Mouse (Mus musculus): ENCODE data around the gene Olfr33. TPM values are rescaled to one million over a fixed set of nuclear protein-coding genes. Genes with fewer than 3 reads are reported as not detected.

Olfr33 gene
- polyA plus RNA-seq, 1 experiment = 0.47 TPM

DNA sequence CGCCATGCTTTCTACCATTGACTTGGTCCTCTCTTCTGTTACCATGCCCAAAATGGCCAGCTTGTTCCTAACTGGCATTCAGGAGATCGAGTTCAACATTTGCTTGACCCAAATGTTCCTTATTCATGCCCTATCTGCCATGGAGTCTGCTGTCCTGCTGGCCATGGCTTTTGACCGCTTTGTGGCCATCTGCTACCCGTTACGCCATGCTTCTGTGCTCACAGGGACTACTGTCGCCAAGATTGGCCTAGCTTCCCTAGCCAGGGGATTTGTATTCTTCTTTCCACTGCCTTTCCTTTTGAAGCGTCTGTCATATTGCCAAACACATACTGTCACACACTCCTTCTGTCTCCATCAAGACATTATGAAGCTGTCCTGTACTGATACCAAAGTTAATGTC lies 20.4 kb downstream of the Olfr33 start:
- no peak overlapping the region for H3K4me3 ChIP-seq (ENCODE audit: control insufficient read depth, low read depth, low read length)
- no peak for TF ChIP-seq CTCF (IDR thresholded peaks at IDR 0.05; ENCODE audit: control insufficient read depth, insufficient read depth, insufficient replicate concordance, low read depth, low read length)
- no peak for TF ChIP-seq POLR2A (IDR thresholded peaks at IDR 0.05; ENCODE audit: control insufficient read depth, low read depth, low read length)
- H3K4me1 ChIP-seq (ENCODE audit: control insufficient read depth, insufficient read depth, low read length) = no peaks in the 10 kb centered on the region
- H3K27me3 ChIP-seq (ENCODE audit: control insufficient read depth, insufficient read depth, low read length) = no peaks in the 10 kb centered on the region
- H3K36me3 ChIP-seq (ENCODE audit: control insufficient read depth, insufficient read depth, low read length) = no peaks in the 10 kb centered on the region
- H3K27ac ChIP-seq (ENCODE audit: control insufficient read depth, insufficient read depth, low read depth, low read length) = no peak overlapping the region

DNA sequence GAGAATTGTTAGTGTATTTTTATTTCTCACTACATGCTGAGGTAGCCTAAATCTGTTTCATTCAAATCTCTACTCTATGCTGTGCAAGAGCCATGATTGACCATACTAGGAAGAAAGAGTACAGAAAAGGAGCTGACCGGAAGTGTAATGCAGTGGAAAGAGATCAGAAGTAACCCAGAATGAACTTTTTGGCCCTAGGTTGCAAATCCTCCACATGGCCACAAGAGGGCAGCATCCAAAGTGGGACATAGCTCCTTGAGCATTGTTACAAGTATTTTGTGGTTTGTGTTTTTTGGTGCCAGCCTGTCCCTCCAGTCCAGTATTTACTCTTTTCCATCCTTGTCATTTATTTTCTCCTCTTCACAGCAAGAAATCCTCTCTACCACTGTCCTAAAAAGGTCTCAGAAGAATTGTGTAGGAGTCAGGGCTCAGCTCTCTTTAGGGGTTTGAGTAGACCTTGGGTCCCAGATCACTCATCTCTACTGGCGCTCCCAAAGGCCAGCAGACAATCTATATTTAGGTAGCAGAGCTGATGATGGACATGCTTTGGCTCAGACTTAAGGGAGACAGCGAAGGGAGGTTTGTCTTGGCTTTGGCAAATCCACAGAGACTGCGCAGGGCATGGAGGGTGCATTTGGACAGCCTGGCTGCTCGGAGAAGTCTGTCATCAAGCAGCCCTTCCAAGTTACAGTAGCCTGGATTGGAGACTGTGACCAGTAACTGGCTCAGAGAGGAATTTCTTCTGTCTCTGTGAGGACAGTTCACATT lies 23.3 kb downstream of the Olfr33 start, which contains the start of gene Olfr557:
Olfr557 (plus strand) TSS at position 553 of the 768 bp plus-strand sequence.
- H3K4me3 ChIP-seq (ENCODE audit: control insufficient read depth, low read depth, low read length) = no peak within 1 kb of the TSS
- H3K27ac ChIP-seq (ENCODE audit: control insufficient read depth, insufficient read depth, low read depth, low read length) = no peak within 1 kb of the TSS
- no peaks in the 10 kb centered on the region for H3K4me1 ChIP-seq (ENCODE audit: control insufficient read depth, insufficient read depth, low read length)
- no peaks in the 10 kb centered on the region for H3K27me3 ChIP-seq (ENCODE audit: control insufficient read depth, insufficient read depth, low read length)
- TF ChIP-seq POLR2A (IDR thresholded peaks at IDR 0.05; ENCODE audit: control insufficient read depth, low read depth, low read length) (no peak), CTCF (IDR thresholded peaks at IDR 0.05; ENCODE audit: control insufficient read depth, insufficient read depth, insufficient replicate concordance, low read depth, low read length) (peak; percentile 40; the same call in 1 of the 2 replicates)
- H3K36me3 ChIP-seq (ENCODE audit: control insufficient read depth, insufficient read depth, low read length) = no peaks in the 10 kb centered on the region

DNA sequence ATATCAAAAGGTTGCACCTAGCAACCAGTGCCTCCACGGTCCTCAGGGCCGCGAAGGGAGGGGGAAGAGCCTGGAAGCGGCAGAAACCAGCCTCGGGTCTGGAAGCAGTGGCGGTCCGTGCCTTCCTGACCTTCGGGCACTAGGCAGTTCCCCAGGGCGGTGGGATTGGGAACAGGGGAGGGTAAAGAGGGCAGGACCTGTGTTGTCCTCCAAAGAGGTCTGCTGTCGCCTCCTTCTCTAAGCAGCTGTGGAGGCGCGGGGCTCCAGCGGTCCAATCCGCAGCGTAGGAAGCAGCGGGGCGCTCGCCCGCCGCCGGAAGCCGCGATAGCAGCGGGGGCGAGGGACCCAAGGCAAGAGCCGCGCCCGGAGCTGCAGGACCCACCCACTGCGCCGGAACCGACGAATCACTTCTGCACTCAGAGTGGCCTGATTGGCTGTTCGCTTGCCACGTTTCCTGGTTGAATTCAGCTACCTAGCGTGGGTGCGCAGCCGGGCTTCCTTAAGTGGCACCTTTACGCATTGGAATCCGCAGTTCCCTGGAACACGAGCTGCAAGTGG lies 31.8 kb downstream of the Olfr33 start, which contains the start of gene Trim68:
Trim68 (minus strand) TSS at position 384 of the 558 bp plus-strand sequence.
- peak within 1 kb of the TSS; percentile 95 for H3K4me3 ChIP-seq (ENCODE audit: control insufficient read depth, low read depth, low read length)
- H3K4me1 ChIP-seq (ENCODE audit: control insufficient read depth, insufficient read depth, low read length) = peaks cover 6% of the 10 kb centered on the region
- H3K36me3 ChIP-seq (ENCODE audit: control insufficient read depth, insufficient read depth, low read length) = no peaks in the 10 kb centered on the region
- H3K27me3 ChIP-seq (ENCODE audit: control insufficient read depth, insufficient read depth, low read length) = no peaks in the 10 kb centered on the region
- TF ChIP-seq POLR2A (IDR thresholded peaks at IDR 0.05; ENCODE audit: control insufficient read depth, low read depth, low read length) = peak; percentile 53; the same call in 1 of the 2 replicates
- no peak for TF ChIP-seq CTCF (IDR thresholded peaks at IDR 0.05; ENCODE audit: control insufficient read depth, insufficient read depth, insufficient replicate concordance, low read depth, low read length)
- peak within 1 kb of the TSS; percentile 85 for H3K27ac ChIP-seq (ENCODE audit: control insufficient read depth, insufficient read depth, low read depth, low read length)

DNA sequence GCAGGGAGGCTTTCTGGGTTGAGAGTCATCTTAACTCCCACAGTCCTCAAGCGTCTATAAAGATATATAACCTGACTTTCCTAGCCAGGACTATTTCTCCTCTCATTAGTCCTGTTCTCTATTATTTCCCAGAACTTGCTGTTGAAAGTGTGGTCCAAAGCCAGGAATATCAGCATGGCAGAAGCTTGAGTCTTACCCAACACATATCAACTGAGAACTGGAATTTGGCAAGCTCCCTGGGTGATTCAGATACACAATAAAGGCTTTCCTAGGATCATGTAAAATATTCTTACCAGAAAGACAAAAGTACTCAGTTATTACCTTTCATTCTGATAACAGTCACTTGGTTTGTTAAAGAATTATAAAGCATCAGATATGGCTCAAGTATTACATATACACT lies 37.0 kb downstream of the Olfr33 start:
- H3K27ac ChIP-seq (ENCODE audit: control insufficient read depth, insufficient read depth, low read depth, low read length) = no peak overlapping the region
- no peaks in the 10 kb centered on the region for H3K36me3 ChIP-seq (ENCODE audit: control insufficient read depth, insufficient read depth, low read length)
- TF ChIP-seq CTCF (IDR thresholded peaks at IDR 0.05; ENCODE audit: control insufficient read depth, insufficient read depth, insufficient replicate concordance, low read depth, low read length) (no peak), POLR2A (IDR thresholded peaks at IDR 0.05; ENCODE audit: control insufficient read depth, low read depth, low read length) (no peak)
- peaks cover 2% of the 10 kb centered on the region for H3K4me1 ChIP-seq (ENCODE audit: control insufficient read depth, insufficient read depth, low read length)
- no peak overlapping the region for H3K4me3 ChIP-seq (ENCODE audit: control insufficient read depth, low read depth, low read length)
- no peaks in the 10 kb centered on the region for H3K27me3 ChIP-seq (ENCODE audit: control insufficient read depth, insufficient read depth, low read length)

DNA sequence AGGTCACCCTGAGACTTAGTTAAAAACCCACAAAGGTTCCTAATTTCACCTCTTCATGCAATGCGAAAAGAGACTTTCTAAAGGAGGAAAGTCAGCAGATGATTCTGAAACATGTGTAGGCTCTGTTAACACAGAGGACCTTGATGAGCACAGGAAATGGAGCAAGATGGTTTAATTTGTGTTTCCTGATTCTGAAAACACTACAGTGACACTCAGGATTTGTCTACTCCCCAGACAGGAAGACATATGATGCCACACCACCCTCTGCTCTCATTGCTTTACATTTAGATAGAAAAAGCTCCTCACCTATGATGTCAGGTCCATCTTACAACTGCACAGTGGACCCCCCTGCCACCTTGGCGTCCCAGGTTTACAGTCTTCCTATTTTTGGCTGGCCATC lies 42.6 kb downstream of the Olfr33 start:
- TF ChIP-seq CTCF (IDR thresholded peaks at IDR 0.05; ENCODE audit: control insufficient read depth, insufficient read depth, insufficient replicate concordance, low read depth, low read length) (no peak), POLR2A (IDR thresholded peaks at IDR 0.05; ENCODE audit: control insufficient read depth, low read depth, low read length) (no peak)
- Histone ChIP-seq H3K27ac (ENCODE audit: control insufficient read depth, insufficient read depth, low read depth, low read length) (no peak overlapping the region), H3K4me3 (ENCODE audit: control insufficient read depth, low read depth, low read length) (no peak overlapping the region), H3K36me3 (ENCODE audit: control insufficient read depth, insufficient read depth, low read length) (no peaks in the 10 kb centered on the region), H3K4me1 (ENCODE audit: control insufficient read depth, insufficient read depth, low read length) (no peaks in the 10 kb centered on the region), H3K27me3 (ENCODE audit: control insufficient read depth, insufficient read depth, low read length) (no peaks in the 10 kb centered on the region)

DNA sequence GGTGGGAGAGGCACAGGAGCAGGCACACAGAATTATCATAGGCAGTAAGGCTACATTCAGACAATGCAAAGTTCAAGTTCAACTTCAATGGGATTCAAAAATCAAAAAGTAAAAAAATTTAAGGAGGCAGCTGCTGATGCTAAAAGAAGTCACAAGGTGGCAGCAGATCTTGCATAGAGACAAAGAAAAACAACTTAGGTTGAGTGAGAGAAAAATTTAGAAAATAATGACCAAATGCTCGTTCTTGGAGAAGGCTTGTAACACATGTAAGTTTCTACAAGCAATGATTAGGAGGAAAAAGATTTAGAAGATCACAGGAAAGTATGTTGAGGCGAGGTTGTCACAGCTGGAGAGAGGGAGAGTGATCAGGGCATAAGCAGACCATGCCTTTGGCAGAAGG lies 53.5 kb downstream of the Olfr33 start:
- Histone ChIP-seq H3K27ac (ENCODE audit: control insufficient read depth, insufficient read depth, low read depth, low read length) (no peak overlapping the region), H3K4me1 (ENCODE audit: control insufficient read depth, insufficient read depth, low read length) (no peaks in the 10 kb centered on the region), H3K4me3 (ENCODE audit: control insufficient read depth, low read depth, low read length) (no peak overlapping the region), H3K27me3 (ENCODE audit: control insufficient read depth, insufficient read depth, low read length) (no peaks in the 10 kb centered on the region), H3K36me3 (ENCODE audit: control insufficient read depth, insufficient read depth, low read length) (no peaks in the 10 kb centered on the region)
- TF ChIP-seq CTCF (IDR thresholded peaks at IDR 0.05; ENCODE audit: control insufficient read depth, insufficient read depth, insufficient replicate concordance, low read depth, low read length) (no peak), POLR2A (IDR thresholded peaks at IDR 0.05; ENCODE audit: control insufficient read depth, low read depth, low read length) (no peak)

DNA sequence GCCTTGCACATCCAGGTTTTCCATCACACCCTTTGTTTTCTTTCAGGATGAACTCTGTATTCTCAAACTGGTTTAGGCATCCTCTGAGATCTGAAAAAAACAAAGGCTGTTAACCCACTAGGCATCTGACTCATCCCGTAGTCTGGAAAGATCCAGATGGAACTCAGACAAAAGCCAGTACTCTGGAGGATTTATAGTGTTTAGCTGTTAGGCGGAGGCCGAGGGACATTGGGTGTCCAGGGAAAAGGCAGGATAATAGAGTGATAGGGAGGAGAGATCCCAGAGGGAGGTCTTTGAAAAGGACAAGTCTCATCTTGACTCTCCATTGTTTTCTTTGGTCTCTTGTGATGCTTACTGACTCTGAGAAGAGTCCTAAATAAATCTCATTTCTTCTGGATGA lies 54.3 kb downstream of the Olfr33 start, which contains the start of gene Olfr556:
Olfr556 (plus strand) TSS at position 301 of the 400 bp plus-strand sequence.
- no peaks in the 10 kb centered on the region for H3K4me1 ChIP-seq (ENCODE audit: control insufficient read depth, insufficient read depth, low read length)
- H3K36me3 ChIP-seq (ENCODE audit: control insufficient read depth, insufficient read depth, low read length) = no peaks in the 10 kb centered on the region
- no peaks in the 10 kb centered on the region for H3K27me3 ChIP-seq (ENCODE audit: control insufficient read depth, insufficient read depth, low read length)
- TF ChIP-seq CTCF (IDR thresholded peaks at IDR 0.05; ENCODE audit: control insufficient read depth, insufficient read depth, insufficient replicate concordance, low read depth, low read length) (no peak), POLR2A (IDR thresholded peaks at IDR 0.05; ENCODE audit: control insufficient read depth, low read depth, low read length) (no peak)
- H3K27ac ChIP-seq (ENCODE audit: control insufficient read depth, insufficient read depth, low read depth, low read length) = no peak within 1 kb of the TSS
- no peak within 1 kb of the TSS for H3K4me3 ChIP-seq (ENCODE audit: control insufficient read depth, low read depth, low read length)

Other genes with a start within 250 kb of the Olfr33 start
- gene Olfr543, start 237.4 kb downstream of the Olfr33 start, polyA plus RNA-seq (2012; rRNA removed) = 0.12 TPM in 1 of 2 replicates, not detected in the other
- not detected in 2 replicates for gene Olfr544, start 230.8 kb downstream of the Olfr33 start, polyA plus RNA-seq (2012; rRNA removed)
- not detected in 2 replicates for gene Olfr545, start 219.5 kb downstream of the Olfr33 start, polyA plus RNA-seq (2012; rRNA removed)
- not detected in 2 replicates for gene Olfr547, start 184.3 kb downstream of the Olfr33 start, polyA plus RNA-seq (2012; rRNA removed)
- not detected in 2 replicates for gene Olfr548-ps1, start 178.2 kb downstream of the Olfr33 start, polyA plus RNA-seq (2012; rRNA removed)
- gene Olfr549, start 169.2 kb downstream of the Olfr33 start, polyA plus RNA-seq (2012; rRNA removed) = not detected in 2 replicates
- gene Trim21, start 153.6 kb downstream of the Olfr33 start, polyA plus RNA-seq (2012; rRNA removed) = 0.54 and 0.59 TPM in 2 replicates
- not detected in 2 replicates for gene Olfr550, start 147.6 kb downstream of the Olfr33 start, polyA plus RNA-seq (2012; rRNA removed)
- not detected in 2 replicates for gene Olfr551, start 127.2 kb downstream of the Olfr33 start, polyA plus RNA-seq (2012; rRNA removed)
- gene Olfr552, start 121.3 kb downstream of the Olfr33 start, polyA plus RNA-seq (2012; rRNA removed) = not detected in 2 replicates
- gene Olfr553, start 100.9 kb downstream of the Olfr33 start, polyA plus RNA-seq (2012; rRNA removed) = not detected in 2 replicates
- gene Olfr554, start 80.6 kb downstream of the Olfr33 start, polyA plus RNA-seq (2012; rRNA removed) = 0.14 and 0.26 TPM in 2 replicates
- not detected in 2 replicates for gene Olfr555, start 60.2 kb downstream of the Olfr33 start, polyA plus RNA-seq (2012; rRNA removed)
- gene Olfr556, start 54.2 kb downstream of the Olfr33 start, polyA plus RNA-seq (2012; rRNA removed) = not detected in 2 replicates
- gene Trim68, start 31.7 kb downstream of the Olfr33 start, polyA plus RNA-seq (2012; rRNA removed) = 6.0 and 8.3 TPM in 2 replicates
- 0.10 TPM in 1 of 2 replicates, not detected in the other for gene Olfr557, start 23.2 kb downstream of the Olfr33 start, polyA plus RNA-seq (2012; rRNA removed)
- gene Olfr558, start 16.9 kb downstream of the Olfr33 start, polyA plus RNA-seq (2012; rRNA removed) = 0.19 and 0.25 TPM in 2 replicates
- not detected in 2 replicates for gene Olfr559, start 8.4 kb upstream of the Olfr33 start, polyA plus RNA-seq (2012; rRNA removed)
- gene Olfr560, start 40.3 kb upstream of the Olfr33 start, polyA plus RNA-seq (2012; rRNA removed) = not detected in 2 replicates
- 1.1 and 1.3 TPM in 2 replicates for gene Olfr78, start 40.4 kb upstream of the Olfr33 start, polyA plus RNA-seq (2012; rRNA removed)
- not detected in 2 replicates for gene Olfr561, start 52.2 kb upstream of the Olfr33 start, polyA plus RNA-seq (2012; rRNA removed)
- gene Olfr564, start 84.4 kb upstream of the Olfr33 start, polyA plus RNA-seq (2012; rRNA removed) = not detected in 2 replicates
- not detected in 2 replicates for gene Olfr566, start 139.7 kb upstream of the Olfr33 start, polyA plus RNA-seq (2012; rRNA removed)
- gene Olfr568, start 158.1 kb upstream of the Olfr33 start, polyA plus RNA-seq (2012; rRNA removed) = 0.26 and 0.59 TPM in 2 replicates
- gene Olfr569, start 171.8 kb upstream of the Olfr33 start, polyA plus RNA-seq (2012; rRNA removed) = not detected in 2 replicates
- gene Olfr570, start 175.5 kb upstream of the Olfr33 start, polyA plus RNA-seq (2012; rRNA removed) = 0.23 TPM in 1 of 2 replicates, not detected in the other
- gene Olfr571, start 198.5 kb upstream of the Olfr33 start, polyA plus RNA-seq (2012; rRNA removed) = not detected in 2 replicates
- not detected in 2 replicates for gene Olfr572, start 205.3 kb upstream of the Olfr33 start, polyA plus RNA-seq (2012; rRNA removed)
- not detected in 2 replicates for gene Olfr573-ps1, start 223.5 kb upstream of the Olfr33 start, polyA plus RNA-seq (2012; rRNA removed)
- not detected in 2 replicates for gene Olfr574, start 229.4 kb upstream of the Olfr33 start, polyA plus RNA-seq (2012; rRNA removed)
- not detected in 2 replicates for gene Olfr575, start 239.7 kb upstream of the Olfr33 start, polyA plus RNA-seq (2012; rRNA removed)
- gene Olfr576, start 243.6 kb upstream of the Olfr33 start, polyA plus RNA-seq (2012; rRNA removed) = not detected in 2 replicates

All from testis, adult 2 months (tissue).